Mouse (Mus musculus): ENCODE data around the gene Zbtb20. TPM values are rescaled to one million over a fixed set of nuclear protein-coding genes. Genes with fewer than 3 reads are reported as not detected.

Zbtb20 gene
- polyA plus RNA-seq, 1 experiment, result 9.6 TPM

GRCm38 (mm10) chr16:43409108-43409909 is 533.6 kb downstream of the Zbtb20 start:
- TF ChIP-seq POLR2A (IDR thresholded peaks at IDR 0.05; ENCODE audit: low read depth, low read length), result no peak
- no peak for TF ChIP-seq CTCF (IDR thresholded peaks at IDR 0.05; ENCODE audit: extremely low read depth, insufficient read length, insufficient replicate concordance, low read depth, low read length)
- H3K4me3 ChIP-seq (ENCODE audit: low read depth, low read length), result no peak overlapping the region
- peaks cover 5% of the 10 kb centered on the region; the same call in 1 of the 2 replicates for H3K4me1 ChIP-seq (ENCODE audit: control insufficient read depth, insufficient read depth, insufficient read length, low read length)
- 81% methylated on average over 4 of the region's 4 CpGs for WGBS
- no peaks in the 10 kb centered on the region for H3K27me3 ChIP-seq (ENCODE audit: control insufficient read depth, insufficient read depth, low read length)
- 0 out of 2 replicates have a peak overlapping the region, but pooled peaks have one; percentile 35 for H3K27ac ChIP-seq (ENCODE audit: insufficient read depth, low read depth, low read length)
- H3K36me3 ChIP-seq (ENCODE audit: control insufficient read depth, insufficient read depth, low read length), result no peaks in the 10 kb centered on the region

- WGBS, result 40% methylated on average over 12 of the region's 12 CpGs
These were observed 534.4 kb downstream of the Zbtb20 start for GRCm38 (mm10) chr16:43409910-43410612.

GRCm38 (mm10) chr16:43410613-43410974 is 534.9 kb downstream of the Zbtb20 start:
- 63% methylated on average over 7 of the region's 7 CpGs for WGBS
- H3K27ac ChIP-seq (ENCODE audit: insufficient read depth, low read depth, low read length), result no peak overlapping the region

More at GRCm38 (mm10) chr16:43409910-43410612, 534.4 kb downstream of the Zbtb20 start:
- H3K27me3 ChIP-seq (ENCODE audit: control insufficient read depth, insufficient read depth, low read length), result no peaks in the 10 kb centered on the region
- TF ChIP-seq POLR2A (IDR thresholded peaks at IDR 0.05; ENCODE audit: low read depth, low read length) (no peak), CTCF (IDR thresholded peaks at IDR 0.05; ENCODE audit: extremely low read depth, insufficient read length, insufficient replicate concordance, low read depth, low read length) (no peak)
- no peak overlapping the region for H3K4me3 ChIP-seq (ENCODE audit: low read depth, low read length)
- H3K27ac ChIP-seq (ENCODE audit: insufficient read depth, low read depth, low read length), result no peak overlapping the region
- H3K36me3 ChIP-seq (ENCODE audit: control insufficient read depth, insufficient read depth, low read length), result no peaks in the 10 kb centered on the region
- H3K4me1 ChIP-seq (ENCODE audit: control insufficient read depth, insufficient read depth, insufficient read length, low read length), result peaks cover 5% of the 10 kb centered on the region; the same call in 1 of the 2 replicates

GRCm38 (mm10) chr16:43415864-43416263 is 540.2 kb downstream of the Zbtb20 start:
- Histone ChIP-seq H3K4me3 (ENCODE audit: low read depth, low read length) (no peak overlapping the region), H3K4me1 (ENCODE audit: control insufficient read depth, insufficient read depth, insufficient read length, low read length) (no peaks in the 10 kb centered on the region), H3K27me3 (ENCODE audit: control insufficient read depth, insufficient read depth, low read length) (no peaks in the 10 kb centered on the region), H3K36me3 (ENCODE audit: control insufficient read depth, insufficient read depth, low read length) (no peaks in the 10 kb centered on the region), H3K27ac (ENCODE audit: insufficient read depth, low read depth, low read length) (no peak overlapping the region)
- TF ChIP-seq CTCF (IDR thresholded peaks at IDR 0.05; ENCODE audit: extremely low read depth, insufficient read length, insufficient replicate concordance, low read depth, low read length) (no peak), POLR2A (IDR thresholded peaks at IDR 0.05; ENCODE audit: low read depth, low read length) (no peak)
- WGBS, result 75% methylated on average over 4 of the region's 4 CpGs

More at GRCm38 (mm10) chr16:43410613-43410974, 534.9 kb downstream of the Zbtb20 start:
- TF ChIP-seq CTCF (IDR thresholded peaks at IDR 0.05; ENCODE audit: extremely low read depth, insufficient read length, insufficient replicate concordance, low read depth, low read length), result no peak
- TF ChIP-seq POLR2A (IDR thresholded peaks at IDR 0.05; ENCODE audit: low read depth, low read length), result no peak
- no peaks in the 10 kb centered on the region for H3K27me3 ChIP-seq (ENCODE audit: control insufficient read depth, insufficient read depth, low read length)
- H3K36me3 ChIP-seq (ENCODE audit: control insufficient read depth, insufficient read depth, low read length), result no peaks in the 10 kb centered on the region
- peaks cover 5% of the 10 kb centered on the region; the same call in 1 of the 2 replicates for H3K4me1 ChIP-seq (ENCODE audit: control insufficient read depth, insufficient read depth, insufficient read length, low read length)
- H3K4me3 ChIP-seq (ENCODE audit: low read depth, low read length), result no peak overlapping the region

GRCm38 (mm10) chr16:43419923-43420322 is 544.2 kb downstream of the Zbtb20 start:
- Histone ChIP-seq H3K4me3 (ENCODE audit: low read depth, low read length) (no peak overlapping the region), H3K27me3 (ENCODE audit: control insufficient read depth, insufficient read depth, low read length) (no peaks in the 10 kb centered on the region), H3K27ac (ENCODE audit: insufficient read depth, low read depth, low read length) (no peak overlapping the region), H3K36me3 (ENCODE audit: control insufficient read depth, insufficient read depth, low read length) (no peaks in the 10 kb centered on the region), H3K4me1 (ENCODE audit: control insufficient read depth, insufficient read depth, insufficient read length, low read length) (no peaks in the 10 kb centered on the region)
- WGBS, result 53% methylated on average over 2 of the region's 2 CpGs
- TF ChIP-seq POLR2A (IDR thresholded peaks at IDR 0.05; ENCODE audit: low read depth, low read length), result no peak
- no peak for TF ChIP-seq CTCF (IDR thresholded peaks at IDR 0.05; ENCODE audit: extremely low read depth, insufficient read length, insufficient replicate concordance, low read depth, low read length)

- Histone ChIP-seq H3K36me3 (ENCODE audit: control insufficient read depth, insufficient read depth, low read length) (no peaks in the 10 kb centered on the region), H3K27me3 (ENCODE audit: control insufficient read depth, insufficient read depth, low read length) (no peaks in the 10 kb centered on the region), H3K4me1 (ENCODE audit: control insufficient read depth, insufficient read depth, insufficient read length, low read length) (no peaks in the 10 kb centered on the region), H3K4me3 (ENCODE audit: low read depth, low read length) (no peak overlapping the region), H3K27ac (ENCODE audit: insufficient read depth, low read depth, low read length) (no peak overlapping the region)
- no peak for TF ChIP-seq CTCF (IDR thresholded peaks at IDR 0.05; ENCODE audit: extremely low read depth, insufficient read length, insufficient replicate concordance, low read depth, low read length)
- no peak for TF ChIP-seq POLR2A (IDR thresholded peaks at IDR 0.05; ENCODE audit: low read depth, low read length)
- 82% methylated on average over 2 of the region's 2 CpGs for WGBS
These were observed 553.3 kb downstream of the Zbtb20 start for GRCm38 (mm10) chr16:43428955-43429354.

- no peak for TF ChIP-seq POLR2A (IDR thresholded peaks at IDR 0.05; ENCODE audit: low read depth, low read length)
- no peak for TF ChIP-seq CTCF (IDR thresholded peaks at IDR 0.05; ENCODE audit: extremely low read depth, insufficient read length, insufficient replicate concordance, low read depth, low read length)
- Histone ChIP-seq H3K4me3 (ENCODE audit: low read depth, low read length) (no peak overlapping the region), H3K36me3 (ENCODE audit: control insufficient read depth, insufficient read depth, low read length) (no peaks in the 10 kb centered on the region), H3K27ac (ENCODE audit: insufficient read depth, low read depth, low read length) (no peak overlapping the region), H3K4me1 (ENCODE audit: control insufficient read depth, insufficient read depth, insufficient read length, low read length) (no peaks in the 10 kb centered on the region), H3K27me3 (ENCODE audit: control insufficient read depth, insufficient read depth, low read length) (no peaks in the 10 kb centered on the region)
- WGBS, result 82% methylated on average over 4 of the region's 4 CpGs
These were observed 554.3 kb downstream of the Zbtb20 start for GRCm38 (mm10) chr16:43430030-43430429.

Measured in small intestine, adult 2 months (tissue).